Mouse (Mus musculus): ENCODE measurements around the gene Elk3.
"Not testable (repeated sequence)": the region's sequence is repeated elsewhere in the genome, so short reads cannot be mapped to it uniquely, and the experiment has no call there.

The Elk3 gene

GRCm38 (mm10) chr10:93310721-93311411 is at the start of gene Elk3:
Elk3 (minus strand) TSS chr10:93311135.
- in situ Hi-C loops (cut with MboI, MseI) = no loop called here

- in situ Hi-C loops (cut with MboI, MseI) = no loop called here
Observed at GRCm38 (mm10) chr10:93360623-93361022, 49.7 kb upstream of the Elk3 start.

DNA sequence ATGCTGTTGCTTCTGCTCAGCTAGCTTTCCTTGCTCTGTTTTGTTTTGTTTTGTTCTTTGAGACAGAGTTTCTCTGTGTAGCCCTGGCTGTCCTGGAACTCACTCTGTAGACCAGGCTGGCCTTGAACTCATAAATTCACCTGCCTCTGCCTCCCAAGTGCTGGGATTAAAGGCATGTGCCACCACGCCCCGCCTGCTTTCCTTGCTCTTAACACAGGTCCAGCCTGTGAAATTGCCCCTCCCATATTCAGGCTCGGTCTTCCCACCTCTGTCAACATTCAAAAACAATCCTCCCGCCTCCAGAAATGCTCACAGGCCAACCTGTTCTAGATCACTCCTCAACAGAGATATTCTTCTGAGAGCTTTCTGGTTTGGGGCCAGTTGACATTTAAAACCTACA is 49.3 kb upstream of the Elk3 start:
- in situ Hi-C loops (cut with MboI, MseI) = not testable (repeated sequence)

DNA sequence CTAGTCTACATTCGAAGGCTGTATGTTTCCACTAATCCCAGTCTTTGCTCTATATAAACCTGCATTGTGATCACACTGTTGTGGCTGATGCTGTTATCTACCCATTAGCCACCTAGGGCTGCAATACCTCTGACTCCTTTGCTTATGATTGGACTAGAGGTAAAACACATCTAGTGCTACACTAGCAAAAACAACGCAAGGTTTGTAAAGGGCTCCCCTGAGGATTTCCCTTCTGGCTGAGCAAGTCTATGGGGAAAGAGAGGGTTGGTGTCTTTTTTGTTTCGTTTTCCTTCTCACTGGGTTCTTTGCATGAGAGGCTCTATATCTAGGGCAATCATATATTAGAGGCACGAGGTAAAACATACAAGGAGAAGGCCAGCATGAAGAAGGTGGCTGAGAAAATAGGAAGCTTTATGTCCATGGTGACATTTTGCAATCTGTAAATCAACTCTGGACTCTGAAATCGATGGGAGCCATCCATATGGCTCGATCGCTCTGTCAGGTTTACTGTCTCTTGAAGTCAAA is 48.5 kb upstream of the Elk3 start:
- in situ Hi-C loops (cut with MboI, MseI) = no loop called here

DNA sequence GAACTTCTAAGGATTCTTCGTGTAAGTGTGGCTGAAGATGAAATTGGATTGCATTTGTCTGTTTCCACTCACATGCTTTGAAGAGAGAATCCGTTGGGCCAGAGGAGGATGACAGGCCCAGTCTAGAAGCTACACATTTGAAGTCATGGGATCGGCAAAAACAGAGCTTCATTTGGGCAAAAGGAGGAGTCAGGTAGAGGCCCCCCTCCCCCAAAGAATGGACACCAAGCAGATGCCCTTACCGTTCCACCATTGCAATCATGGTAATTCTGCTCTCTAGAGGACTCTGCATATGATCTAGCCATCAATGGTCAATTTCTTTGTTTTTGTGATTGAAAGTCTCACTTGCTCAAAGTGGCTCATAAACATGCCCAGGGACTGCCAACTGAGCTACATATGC is 47.9 kb upstream of the Elk3 start:
- in situ Hi-C loops (cut with MboI, MseI) = no loop called here

DNA sequence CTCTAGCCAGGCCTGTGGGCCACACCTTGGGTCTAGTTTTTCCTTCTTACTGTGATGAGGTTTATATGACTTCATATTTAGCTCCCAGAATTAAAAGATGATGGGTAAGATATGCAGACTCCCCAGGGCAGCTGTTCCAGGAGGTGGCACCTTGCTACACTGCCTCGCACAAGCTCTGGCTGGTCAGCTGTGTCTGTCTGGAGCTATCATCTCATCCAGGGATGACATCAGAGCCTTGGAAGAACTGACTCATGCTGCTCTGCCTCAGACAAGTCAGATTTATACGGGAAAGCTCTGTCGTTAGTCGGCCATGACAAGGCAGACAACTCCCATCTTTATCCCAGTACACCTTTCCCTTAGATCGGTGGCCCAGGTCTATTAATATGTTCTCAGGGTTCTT is 46.2 kb upstream of the Elk3 start:
- in situ Hi-C loops (cut with MboI, MseI) = no loop called here

GRCm38 (mm10) chr10:93356122-93356521 is 45.2 kb upstream of the Elk3 start:
- in situ Hi-C loops (cut with MboI, MseI) = no loop called here

- in situ Hi-C loops (cut with MboI, MseI) = no loop called here
Observed at GRCm38 (mm10) chr10:93355276-93355927, 44.5 kb upstream of the Elk3 start.

- in situ Hi-C loops (cut with MboI, MseI) = loop anchor here (5.0 kb wide), 1 partner anchor 191 kb away; the partner anchor contains the start of gene Cdk17
Observed at GRCm38 (mm10) chr10:93353545-93354326, 42.8 kb upstream of the Elk3 start.

DNA sequence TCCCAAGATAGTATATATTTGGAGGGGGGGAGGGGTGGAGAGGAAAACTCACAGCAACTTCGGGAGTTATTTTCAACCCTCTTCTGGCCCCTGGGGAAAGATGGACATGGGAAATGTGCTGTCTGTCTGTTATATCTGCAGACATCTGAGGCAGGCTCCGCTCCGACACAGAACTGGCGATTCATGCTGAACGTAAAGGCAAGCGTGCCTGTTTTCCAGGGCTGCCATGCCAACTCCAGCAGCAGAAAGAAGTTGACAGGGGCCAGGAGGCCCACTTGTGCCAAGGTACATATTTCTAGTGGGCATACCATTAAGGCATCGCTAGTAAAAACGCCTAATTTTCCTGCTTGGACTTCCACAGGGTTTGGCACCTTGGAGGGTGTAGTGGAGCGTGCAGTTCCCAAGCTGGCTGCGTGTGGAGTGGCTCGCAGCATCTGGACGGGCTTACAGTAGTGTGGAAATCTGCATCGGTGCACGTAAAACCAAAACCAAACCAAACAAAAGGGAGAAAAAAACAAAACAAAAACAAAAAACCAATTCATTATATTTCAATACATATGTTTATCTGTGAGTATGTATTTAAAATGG is 37.1 kb upstream of the Elk3 start:
- in situ Hi-C loops (cut with MboI, MseI) = loop anchor here (5.0 kb wide), 1 partner anchor 46 kb away; no protein-coding TSS in a partner anchor

GRCm38 (mm10) chr10:93347387-93347786 is 36.5 kb upstream of the Elk3 start:
- in situ Hi-C loops (cut with MboI, MseI) = loop anchor here (5.0 kb wide), 1 partner anchor 45 kb away; no protein-coding TSS in a partner anchor

- in situ Hi-C loops (cut with MboI, MseI) = loop anchor here (5.0 kb wide), 1 partner anchor 44 kb away; no protein-coding TSS in a partner anchor
Observed at GRCm38 (mm10) chr10:93346208-93346936, 35.4 kb upstream of the Elk3 start.

- in situ Hi-C loops (cut with MboI, MseI) = loop anchor here (5.0 kb wide), 1 partner anchor 43 kb away; no protein-coding TSS in a partner anchor
Observed at GRCm38 (mm10) chr10:93345497-93345896, 34.6 kb upstream of the Elk3 start.

GRCm38 (mm10) chr10:93343469-93343868 is 32.5 kb upstream of the Elk3 start:
- in situ Hi-C loops (cut with MboI, MseI) = no loop called here

GRCm38 (mm10) chr10:93342986-93343385 is 32.1 kb upstream of the Elk3 start:
- in situ Hi-C loops (cut with MboI, MseI) = no loop called here

GRCm38 (mm10) chr10:93338526-93338925 is 27.6 kb upstream of the Elk3 start:
- in situ Hi-C loops (cut with MboI, MseI) = no loop called here

DNA sequence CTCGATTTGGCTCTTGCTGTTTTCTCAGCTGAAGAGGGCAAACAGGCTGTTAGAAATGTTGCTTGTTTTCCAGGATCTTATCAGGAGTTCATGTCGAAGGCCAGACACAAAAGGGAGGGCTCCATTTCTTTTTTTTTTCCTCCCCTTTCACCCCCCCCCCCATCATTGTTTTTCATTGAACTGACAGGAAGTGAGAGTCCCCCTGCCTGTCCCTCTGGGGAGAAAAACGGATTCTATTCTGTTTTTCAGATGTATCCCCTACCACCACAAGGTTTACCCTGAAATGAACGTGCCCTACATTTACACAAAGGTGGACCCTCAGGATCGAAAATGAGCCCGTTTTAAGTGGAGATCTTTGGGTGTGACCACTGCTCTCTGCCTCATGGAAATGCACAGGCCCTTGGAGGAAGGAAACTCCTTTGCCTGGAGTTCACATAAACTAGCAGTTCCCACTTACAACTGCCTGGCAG is 25.6 kb upstream of the Elk3 start:
- in situ Hi-C loops (cut with MboI, MseI) = no loop called here

DNA sequence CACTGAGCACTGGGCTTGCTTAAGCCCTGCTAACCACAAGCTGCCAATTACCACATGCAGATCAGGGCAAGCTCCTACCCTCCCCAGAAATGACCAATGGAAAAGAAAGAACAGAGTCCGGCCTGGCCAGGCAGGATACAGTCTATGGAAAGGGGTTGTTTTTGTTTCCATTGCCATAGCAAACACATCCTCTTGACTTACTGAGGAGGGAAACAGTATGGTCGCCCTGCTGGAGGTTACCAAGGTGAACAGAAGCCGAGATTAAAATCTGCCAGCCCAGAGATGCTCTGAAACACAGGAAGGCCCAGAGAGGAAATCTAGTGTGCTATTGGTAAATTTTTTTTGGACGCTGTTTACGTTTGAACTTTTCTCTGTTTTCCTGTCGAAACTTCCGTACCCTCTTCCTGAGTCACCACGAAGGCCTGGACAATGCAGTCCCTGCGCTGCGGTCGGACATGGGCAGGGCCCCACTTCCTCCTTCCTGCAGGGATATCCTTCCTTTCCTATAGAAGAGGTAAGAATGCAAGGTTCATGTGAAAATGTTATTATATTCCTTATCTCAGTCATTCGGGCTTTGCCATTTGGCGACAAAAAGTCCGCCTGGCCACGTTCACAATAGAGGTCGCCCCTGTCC is 25.0 kb upstream of the Elk3 start:
- in situ Hi-C loops (cut with MboI, MseI) = no loop called here

GRCm38 (mm10) chr10:93335001-93335400 is 24.1 kb upstream of the Elk3 start:
- in situ Hi-C loops (cut with MboI, MseI) = no loop called here

DNA sequence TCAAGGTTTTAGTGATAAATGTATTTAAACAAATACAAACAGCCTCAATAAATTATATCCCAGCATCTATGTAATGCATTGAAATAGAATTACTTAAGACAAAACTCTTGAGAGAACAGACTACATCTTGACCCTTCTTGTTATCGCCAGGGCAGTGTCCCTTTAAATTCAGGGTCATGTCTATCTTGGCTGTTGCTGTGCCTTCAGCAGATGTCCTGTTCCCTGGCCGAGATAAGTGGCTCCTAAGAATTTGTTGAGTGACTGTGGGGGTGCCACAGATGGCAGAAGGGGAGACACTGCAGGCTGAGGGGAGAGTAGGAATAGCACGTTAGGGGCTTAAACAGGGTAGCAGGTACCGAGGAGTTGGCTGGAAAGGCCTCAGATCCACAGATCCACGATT is 22.3 kb upstream of the Elk3 start:
- in situ Hi-C loops (cut with MboI, MseI) = no loop called here

All from T-helper 2 cell (primary cell).